Mouse (Mus musculus): ENCODE results near the gene Ppard.

DNA sequence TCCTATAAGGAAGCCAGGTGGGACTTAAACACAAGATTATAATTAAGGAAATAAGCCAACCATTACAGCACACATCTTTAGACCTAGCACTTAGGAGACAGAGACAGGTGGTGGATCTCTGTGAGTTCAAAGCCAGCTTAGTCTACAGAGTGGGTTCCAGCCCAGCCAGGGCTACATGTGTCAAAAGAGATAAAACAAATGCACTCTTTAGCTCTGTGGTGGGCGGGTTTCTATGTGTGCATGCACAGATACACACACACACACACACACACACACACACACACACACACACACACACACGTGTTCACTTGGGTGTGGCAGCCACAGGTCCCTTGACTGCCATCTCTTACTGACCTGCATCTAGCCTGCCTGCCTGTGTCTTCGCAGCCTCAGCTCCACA is 45.7 kb downstream of the Ppard start:
- no peak for TF ChIP-seq POLR2A (IDR thresholded peaks at IDR 0.05; ENCODE audit: low read depth, low read length)
- TF ChIP-seq CTCF (conservative IDR thresholded peaks at IDR 0.05; ENCODE audit: insufficient read depth, insufficient read length, low read depth, low read length) = no peak

All from kidney, adult 2 months (tissue).